Mouse (Mus musculus): ENCODE measurements around the gene Mettl4.

The Mettl4 gene

GRCm38 (mm10) chr17:94749466-94750135 lies at the start of gene Mettl4:
Mettl4 (minus strand) TSS chr17:94750019.
- DNase-seq (ENCODE audit: low read depth, low spot score), result peak; percentile 97

GRCm38 (mm10) chr17:94778871-94779482 lies 29.2 kb upstream of the Mettl4 start:
- no peak for DNase-seq (ENCODE audit: low read depth, low spot score)

GRCm38 (mm10) chr17:94768491-94768890 lies 18.7 kb upstream of the Mettl4 start:
- no peak for DNase-seq (ENCODE audit: low read depth, low spot score)

GRCm38 (mm10) chr17:94764711-94765110 lies 14.9 kb upstream of the Mettl4 start:
- no peak for DNase-seq (ENCODE audit: low read depth, low spot score)

GRCm38 (mm10) chr17:94764011-94764410 lies 14.2 kb upstream of the Mettl4 start:
- DNase-seq (ENCODE audit: low read depth, low spot score), result no peak

- DNase-seq (ENCODE audit: low read depth, low spot score), result no peak
These were observed 12.6 kb upstream of the Mettl4 start for GRCm38 (mm10) chr17:94762405-94762804.

GRCm38 (mm10) chr17:94750136-94750729 lies 414 bp upstream of the Mettl4 start:
- peak; percentile 59 for DNase-seq (ENCODE audit: low read depth, low spot score)

GRCm38 (mm10) chr17:94738173-94738572 lies 11.6 kb downstream of the Mettl4 start:
- no peak for DNase-seq (ENCODE audit: low read depth, low spot score)

- DNase-seq (ENCODE audit: low read depth, low spot score), result no peak
These were observed 13.9 kb downstream of the Mettl4 start for GRCm38 (mm10) chr17:94735885-94736284.

- peak; percentile 43 for DNase-seq (ENCODE audit: low read depth, low spot score)
These were observed 14.4 kb downstream of the Mettl4 start for GRCm38 (mm10) chr17:94735437-94735836.

- peak; percentile 63 for DNase-seq (ENCODE audit: low read depth, low spot score)
These were observed 19.4 kb downstream of the Mettl4 start for GRCm38 (mm10) chr17:94730416-94730815.

GRCm38 (mm10) chr17:94726750-94727149 lies 23.1 kb downstream of the Mettl4 start:
- no peak for DNase-seq (ENCODE audit: low read depth, low spot score)

- DNase-seq (ENCODE audit: low read depth, low spot score), result no peak
These were observed 76.1 kb downstream of the Mettl4 start for GRCm38 (mm10) chr17:94673515-94674317.

Measured in ZHBTc4 (cell line).